Mouse (Mus musculus) adrenal gland, postnatal 36 days (tissue): Measurements from ENCODE around the gene Rassf1. TPM values are rescaled to one million over a fixed set of nuclear protein-coding genes. Genes with fewer than 3 reads are reported as not detected.

Experiments
- DNase-seq, 2 experiments: peaks; one replicate each; pipeline ENCODE4 v3.0.0; 2021; ENCODE audit warnings: mixed read lengths in 1 of 2
- long read RNA-seq, 2 experiments: library from polyadenylated mRNA; stranded (forward); transcript quantifications; one replicate each; pipeline ENCODE4 v2.0.0; 2021; ENCODE audit warnings: borderline sequencing depth in 2 of 2
- total RNA-seq, 2 experiments: library from RNA; stranded (reverse); gene quantifications; 2 replicates each; pipeline ENCODE4 v1.2.3; 2021

The Rassf1 gene
- total RNA-seq, result 10 to 100 TPM; 20.4 to 21.6 TPM
- long read RNA-seq, experiment 1, transcript Rassf1-201 (5 exons, 1,727 nt), result major isoform, 17 of 31 reads
- long read RNA-seq, experiment 1, transcript Rassf1-202 (6 exons, 1,787 nt), result minor isoform, 7 of 31 reads
- long read RNA-seq, experiment 1, partial matches to known transcripts, result 2 of 31 reads
- long read RNA-seq, experiment 1, other reads (novel, unspliced or antisense), result 5 of 31 reads
- long read RNA-seq, experiment 2, transcript Rassf1-201 (5 exons, 1,727 nt), result major isoform, 7 of 10 reads
- long read RNA-seq, experiment 2, partial matches to known transcripts, result 1 of 10 reads
- long read RNA-seq, experiment 2, other reads (novel, unspliced or antisense), result 0 of 10 reads

GRCm38 (mm10) chr9:107551117-107551889, at the start of gene Rassf1:
Gene Rassf1, plus strand, starts transcription at chr9:107551555.
- DNase-seq, result peak; percentile 85

DNA sequence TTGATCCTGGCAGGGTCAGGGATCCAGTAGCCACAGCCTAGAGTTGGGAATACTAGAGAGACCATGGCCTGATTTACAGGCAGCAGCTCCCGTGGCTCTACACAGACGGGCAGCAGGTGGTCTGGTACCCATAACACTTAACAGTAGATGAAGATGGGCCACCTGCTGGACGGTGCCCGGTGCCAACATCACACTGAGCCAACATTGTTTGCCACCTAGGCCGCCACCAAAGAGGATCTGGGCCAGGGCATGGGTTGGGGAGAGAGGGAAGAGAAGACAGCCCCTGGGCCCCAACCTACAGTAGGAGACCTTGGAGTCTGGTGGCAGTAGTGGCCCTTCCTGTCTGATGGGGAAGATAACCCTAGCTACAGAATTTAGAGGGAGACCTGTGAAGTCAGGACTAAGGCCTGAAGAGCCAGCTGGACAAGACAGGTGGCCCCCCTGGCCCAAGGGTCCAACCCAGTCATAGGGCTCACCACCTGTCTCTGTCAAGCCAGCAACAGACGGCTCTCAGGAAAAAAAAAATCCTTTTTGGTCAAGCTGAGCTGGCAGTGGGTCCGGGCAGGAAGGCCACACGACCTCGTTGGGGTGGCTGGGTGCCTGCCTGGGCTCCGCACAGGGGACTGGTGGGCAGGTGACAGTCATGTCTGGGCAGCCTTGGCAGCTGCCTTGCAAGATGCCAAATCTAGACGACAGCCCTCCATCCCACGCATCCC, 49.1 kb upstream of the Rassf1 start:
- DNase-seq, result no peak

- DNase-seq, result no peak
These were observed 46.5 kb upstream of the Rassf1 start for GRCm38 (mm10) chr9:107504662-107505537.

GRCm38 (mm10) chr9:107508266-107508665, 43.1 kb upstream of the Rassf1 start:
- DNase-seq, result no peak

GRCm38 (mm10) chr9:107510384-107511100, 40.8 kb upstream of the Rassf1 start:
- DNase-seq, result no peak

GRCm38 (mm10) chr9:107511436-107511835, 39.9 kb upstream of the Rassf1 start:
- DNase-seq, result no peak

DNA sequence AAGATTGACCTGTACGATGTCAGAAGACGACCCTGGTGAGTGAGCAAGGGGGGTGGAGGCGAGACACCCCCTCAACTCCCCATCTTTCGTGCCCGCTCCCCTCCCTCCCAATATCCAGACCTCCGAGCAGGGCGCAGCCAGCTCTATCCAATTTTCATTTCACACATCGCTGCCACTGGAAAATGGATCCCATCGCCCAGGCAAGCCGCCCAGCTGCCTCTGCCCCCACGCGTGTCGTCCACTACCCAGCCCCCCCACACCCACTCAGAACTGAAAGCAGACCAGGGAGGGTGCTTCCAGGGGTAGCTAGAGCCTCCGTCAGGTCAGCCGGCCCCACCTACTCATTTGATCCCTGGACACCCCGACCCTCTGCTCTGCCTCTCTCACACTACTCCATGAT, 39.0 kb upstream of the Rassf1 start:
- DNase-seq, result no peak

GRCm38 (mm10) chr9:107514303-107514955, 36.9 kb upstream of the Rassf1 start:
- DNase-seq, result peak; percentile 85 to 89

- no peak for DNase-seq
These were observed 31.0 kb upstream of the Rassf1 start for GRCm38 (mm10) chr9:107520331-107520730.

DNA sequence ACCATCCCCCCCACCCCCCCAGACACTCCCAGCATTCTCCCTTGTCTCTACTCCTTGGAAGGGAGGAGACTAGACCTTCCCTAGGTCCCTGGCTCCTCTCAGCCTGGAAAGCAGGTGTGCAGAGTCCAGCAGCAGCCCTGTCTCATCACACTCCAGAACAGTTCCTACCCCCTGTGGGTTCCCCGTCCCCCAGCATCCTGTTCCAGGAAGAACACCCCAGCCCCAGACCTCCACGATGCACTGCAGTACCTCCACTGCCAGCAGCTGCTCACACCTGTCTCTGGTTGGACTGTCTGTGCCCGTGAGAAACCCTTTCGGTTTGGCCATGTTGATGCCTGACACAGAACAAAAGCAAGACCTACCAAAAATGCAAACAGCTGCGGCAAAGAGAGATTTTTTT, 30.2 kb upstream of the Rassf1 start:
- DNase-seq, result no peak

- peak; percentile 54 to 68 for DNase-seq
These were observed 29.5 kb upstream of the Rassf1 start for GRCm38 (mm10) chr9:107521711-107522399.

- no peak for DNase-seq
These were observed 29.0 kb upstream of the Rassf1 start for GRCm38 (mm10) chr9:107522400-107522711.

- DNase-seq, result peak; percentile 81 to 82
These were observed 24.9 kb upstream of the Rassf1 start for GRCm38 (mm10) chr9:107526198-107527026.

DNA sequence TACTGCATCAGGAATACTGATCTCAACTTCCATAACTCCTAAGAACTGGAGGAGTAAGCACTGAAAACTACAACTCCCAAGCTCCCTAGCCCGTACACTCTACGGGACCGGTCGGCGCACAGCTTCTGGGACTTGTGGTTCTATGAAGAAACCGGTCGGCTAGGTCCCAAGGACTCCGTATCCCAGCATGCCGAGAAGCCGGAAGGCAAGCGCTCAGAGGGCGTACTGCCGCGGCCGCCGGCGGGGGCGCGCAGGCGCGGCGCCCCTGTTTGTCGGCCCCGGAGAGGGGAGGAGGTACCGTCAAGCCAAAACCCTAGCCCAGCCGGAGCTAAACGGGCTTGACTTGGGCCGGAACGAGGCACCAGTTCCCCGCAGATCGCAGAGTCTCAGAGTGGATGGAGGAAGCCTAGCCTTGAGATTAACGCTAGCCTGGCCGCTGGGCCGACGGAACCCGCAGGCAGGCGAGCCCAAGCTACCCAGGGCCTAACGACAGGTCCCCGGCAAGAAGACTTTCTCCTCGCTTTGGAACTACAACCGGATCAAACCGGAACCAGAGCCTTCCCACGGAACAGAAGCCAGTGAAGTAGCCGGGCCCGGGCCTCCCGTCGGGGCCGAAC, 17.5 kb upstream of the Rassf1 start, which contains the start of gene Tmem115:
Tmem115 (plus strand) TSS at position 155 of the 617 bp plus-strand sequence.
- DNase-seq, result peak; percentile 93

DNA sequence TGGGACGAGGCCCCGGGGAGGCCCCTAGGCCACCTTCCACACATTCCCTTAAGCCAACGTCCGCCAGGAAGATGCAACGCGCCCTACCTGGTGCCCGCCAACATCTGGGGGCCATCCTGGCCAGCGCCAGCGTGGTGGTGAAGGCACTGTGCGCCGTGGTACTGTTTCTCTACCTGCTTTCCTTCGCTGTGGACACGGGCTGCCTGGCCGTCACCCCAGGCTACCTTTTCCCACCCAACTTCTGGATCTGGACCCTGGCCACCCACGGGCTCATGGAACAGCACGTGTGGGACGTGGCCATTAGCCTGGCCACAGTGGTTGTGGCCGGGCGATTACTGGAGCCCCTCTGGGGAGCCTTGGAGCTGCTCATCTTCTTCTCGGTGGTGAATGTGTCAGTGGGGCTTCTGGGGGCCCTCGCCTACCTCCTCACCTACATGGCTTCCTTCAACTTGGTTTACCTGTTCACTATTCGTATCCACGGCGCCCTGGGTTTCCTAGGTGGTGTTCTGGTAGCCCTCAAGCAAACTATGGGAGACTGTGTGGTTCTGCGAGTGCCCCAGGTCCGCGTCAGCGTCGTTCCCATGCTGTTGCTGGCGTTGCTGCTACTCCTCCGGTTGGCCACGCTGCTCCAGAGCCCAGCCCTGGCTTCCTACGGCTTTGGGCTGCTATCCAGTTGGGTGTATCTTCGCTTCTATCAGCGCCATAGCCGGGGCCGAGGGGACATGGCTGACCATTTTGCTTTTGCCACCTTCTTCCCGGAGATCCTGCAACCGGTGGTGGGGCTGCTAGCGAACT, 16.8 kb upstream of the Rassf1 start:
- DNase-seq, result peak in 1 of 2 experiments; percentile 62

DNA sequence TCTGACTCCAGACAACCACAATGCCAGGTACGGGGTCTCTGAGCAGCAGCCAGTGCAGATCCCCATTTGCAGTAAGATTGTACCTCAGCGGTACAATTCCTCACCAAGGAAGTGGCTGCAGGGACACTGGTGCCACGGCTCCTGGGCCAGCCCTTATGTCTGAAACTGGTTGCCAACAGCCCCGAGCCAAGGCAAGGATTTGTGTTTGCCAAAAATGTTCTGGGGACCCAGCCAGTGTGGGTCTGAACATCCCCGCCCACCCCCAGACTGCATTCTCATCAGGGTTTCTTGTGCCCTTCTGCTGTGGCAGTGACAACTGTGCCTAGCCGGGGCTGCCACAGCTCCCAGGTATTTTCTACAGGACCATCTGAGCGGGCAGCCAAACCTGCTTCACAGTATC, 13.1 kb upstream of the Rassf1 start:
- no peak for DNase-seq

GRCm38 (mm10) chr9:107538711-107539110, 12.6 kb upstream of the Rassf1 start:
- no peak for DNase-seq

DNA sequence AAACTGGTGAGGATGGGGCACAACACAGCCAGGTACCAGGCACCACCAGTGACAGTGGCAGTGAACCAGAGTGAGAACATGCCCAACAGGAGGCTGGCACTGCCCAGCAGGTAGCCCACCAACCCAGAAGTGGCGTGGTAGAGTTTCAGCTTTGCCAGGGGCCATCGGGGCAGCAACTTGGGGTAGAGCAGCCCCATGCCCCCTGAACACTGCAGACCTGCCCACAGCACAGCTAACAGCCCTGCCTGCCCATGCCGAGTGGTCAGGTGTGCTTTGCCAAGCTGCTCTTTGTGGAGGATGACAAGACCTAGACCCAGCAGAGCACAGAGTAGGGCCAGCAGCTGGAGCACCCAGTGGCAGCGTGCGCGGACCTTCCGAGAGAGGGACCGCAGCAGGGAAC, 11.4 kb upstream of the Rassf1 start:
- DNase-seq, result no peak
